Mouse (Mus musculus) c-Kit-positive CD71-positive TER-119-positive erythroid progenitor cells, embryonic 14.5 days (primary cell): ENCODE data around the gene Paqr7.
A peak's percentile ranks its signal among the peaks of the same experiment; 100 is the strongest.

Experiments used
- DNase-seq: peaks from one replicate; pipeline ENCODE4 v3.0.0-alpha.2; 2013; ENCODE audit warnings: low spot score

Paqr7 gene

DNA sequence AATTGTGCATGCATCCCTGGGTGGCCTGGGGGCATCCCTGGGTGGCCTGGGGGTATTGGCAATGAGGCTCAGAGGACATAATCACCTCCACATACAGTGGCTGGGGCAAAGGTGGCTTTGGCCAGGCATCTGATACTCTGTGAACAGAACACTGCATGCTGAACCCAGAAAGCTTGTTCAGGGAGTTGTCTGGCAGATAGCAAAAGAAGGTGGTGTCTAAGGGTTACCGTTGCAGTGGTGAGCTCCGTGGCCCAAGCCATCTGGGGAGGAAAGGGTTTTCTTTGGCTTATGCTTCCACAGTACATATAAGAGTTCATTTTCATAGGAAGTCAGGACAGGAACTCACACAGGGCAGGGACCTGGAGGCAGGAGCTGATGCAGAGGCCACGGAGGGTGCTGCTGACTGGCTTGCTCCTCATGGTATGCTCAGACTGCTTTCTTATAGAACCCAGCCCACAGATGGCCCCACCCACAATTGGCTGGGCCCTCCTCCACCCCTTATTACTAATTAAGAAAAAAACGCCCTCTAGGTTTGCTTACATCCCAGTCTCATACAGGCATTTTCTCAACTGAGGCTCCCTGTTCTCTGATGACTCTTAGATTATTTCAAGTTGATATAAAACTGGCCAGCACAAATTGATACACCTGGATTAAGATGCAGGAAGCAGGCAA, 7.3 kb downstream of the Paqr7 start:
- no peak for DNase-seq

DNA sequence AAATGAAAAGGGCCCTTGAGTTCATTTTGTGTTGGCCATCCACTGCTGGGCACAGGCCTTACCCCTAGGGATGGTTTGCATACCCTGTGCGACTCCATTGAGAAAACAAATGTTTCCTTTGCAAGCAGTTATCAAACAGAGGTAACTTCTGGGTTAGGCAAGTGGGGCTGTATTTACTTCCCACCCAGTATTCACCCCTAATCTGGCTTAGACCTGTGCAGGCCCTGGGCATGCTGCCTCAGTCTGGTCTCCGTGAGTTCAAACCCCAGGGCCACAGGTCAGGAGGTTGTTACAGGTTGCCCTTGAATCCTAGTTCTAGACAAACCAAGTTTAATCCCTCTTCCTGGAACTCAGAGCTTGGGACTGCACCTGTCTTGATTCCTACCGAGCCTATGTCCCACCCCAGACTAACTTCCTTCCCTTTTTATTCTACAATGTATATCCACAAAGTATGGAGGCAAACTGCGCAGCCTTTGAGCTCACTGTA, 8.8 kb downstream of the Paqr7 start:
- no peak for DNase-seq

DNA sequence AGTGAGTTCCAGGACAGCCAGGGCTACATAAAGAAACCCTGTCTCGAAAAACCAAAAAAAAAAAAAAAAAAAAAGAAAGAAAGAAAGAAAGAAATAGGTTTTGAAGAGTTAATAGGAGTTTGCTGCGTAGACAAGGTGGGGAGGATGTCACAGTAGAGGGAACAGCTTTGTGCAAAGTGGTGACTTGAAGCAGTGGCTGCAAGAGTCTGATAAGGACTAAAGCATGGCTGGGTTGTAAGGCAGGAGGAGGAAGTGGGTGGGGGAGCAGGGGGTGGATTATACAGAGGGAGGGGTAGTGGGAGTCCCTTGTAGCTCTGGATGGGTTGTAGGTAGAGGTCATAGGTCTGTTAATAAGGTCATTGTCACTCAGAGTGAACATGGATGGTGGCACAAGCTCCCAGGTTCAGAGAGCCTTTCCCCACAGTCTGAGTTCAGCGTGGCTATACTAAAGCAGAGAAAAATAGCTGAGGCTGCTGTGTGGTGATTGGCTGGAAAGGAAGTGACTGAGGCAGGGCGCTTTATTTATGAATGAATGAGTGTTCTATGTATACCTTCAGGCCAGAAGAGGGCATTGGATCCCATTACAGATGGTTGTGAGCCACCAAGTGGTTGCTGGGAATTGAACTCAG, 9.6 kb downstream of the Paqr7 start:
- peak; percentile 58 for DNase-seq

DNA sequence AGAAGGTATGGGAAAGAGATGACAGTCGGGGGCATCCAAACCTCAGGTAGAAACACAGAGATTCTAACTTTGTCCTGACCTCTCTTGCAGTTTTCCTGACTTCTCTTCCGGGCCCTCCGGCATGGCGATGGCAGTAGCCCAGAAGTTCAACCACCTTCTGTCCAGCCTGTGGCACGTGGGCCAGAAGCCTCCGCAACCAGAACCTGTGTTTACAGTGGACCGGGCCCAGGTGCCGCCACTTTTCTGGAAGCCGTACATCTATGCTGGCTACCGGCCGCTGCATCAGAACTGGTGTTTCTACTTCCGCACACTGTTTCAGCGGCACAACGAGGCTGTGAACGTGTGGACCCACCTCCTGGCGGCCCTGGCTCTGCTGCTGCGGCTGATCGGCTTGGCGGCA, 10.2 kb downstream of the Paqr7 start:
- DNase-seq, result no peak

DNA sequence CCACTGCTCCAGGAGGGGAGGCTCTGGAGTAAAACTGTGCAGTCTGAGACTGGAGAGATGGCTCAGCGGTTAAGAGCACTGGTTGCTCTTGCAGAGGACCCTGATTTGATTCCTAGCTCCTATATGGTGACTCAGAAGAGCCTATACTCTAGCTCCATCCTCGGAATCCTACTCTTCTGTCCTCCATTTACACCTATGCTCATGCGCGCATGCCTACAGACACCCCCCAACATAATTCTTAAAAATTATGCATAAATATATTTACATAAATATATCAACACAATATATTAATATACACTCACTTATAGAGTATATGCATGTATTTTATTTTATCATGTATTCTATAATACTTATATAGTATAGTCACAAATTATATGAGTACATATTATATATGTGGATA, 13.9 kb downstream of the Paqr7 start:
- no peak for DNase-seq

DNA sequence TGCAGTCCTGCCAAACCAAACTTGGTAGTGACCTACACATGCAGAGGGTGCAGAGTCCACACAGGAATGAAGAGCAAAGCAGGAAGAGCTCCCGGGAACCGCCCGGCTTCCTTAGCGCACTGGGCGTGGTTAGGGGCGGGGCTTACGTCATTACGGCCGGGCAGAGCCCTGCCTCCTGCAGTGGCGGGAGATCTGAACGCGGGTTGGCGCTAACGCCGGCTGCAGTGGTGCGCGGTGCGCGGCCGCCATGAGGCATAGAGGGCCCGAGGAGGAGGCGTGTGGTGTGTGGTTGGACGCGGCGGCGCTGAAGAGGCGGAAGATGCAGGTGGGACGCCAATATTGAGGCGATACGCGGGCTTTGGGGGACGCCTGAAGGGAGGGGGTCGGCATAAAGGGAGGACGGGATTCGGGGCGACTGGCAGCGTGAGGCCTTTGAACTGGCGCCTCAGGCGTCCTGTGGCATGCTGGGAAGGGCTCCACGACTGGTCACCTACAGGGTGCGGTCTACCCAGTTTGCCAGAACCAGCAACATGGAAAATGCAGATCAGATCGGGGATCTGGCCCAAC, 14.4 kb downstream of the Paqr7 start, which contains the start of gene Aunip:
TSS of gene Aunip (plus strand) at position 155 of the 567 bp plus-strand sequence.
- peak; percentile 90 for DNase-seq

DNA sequence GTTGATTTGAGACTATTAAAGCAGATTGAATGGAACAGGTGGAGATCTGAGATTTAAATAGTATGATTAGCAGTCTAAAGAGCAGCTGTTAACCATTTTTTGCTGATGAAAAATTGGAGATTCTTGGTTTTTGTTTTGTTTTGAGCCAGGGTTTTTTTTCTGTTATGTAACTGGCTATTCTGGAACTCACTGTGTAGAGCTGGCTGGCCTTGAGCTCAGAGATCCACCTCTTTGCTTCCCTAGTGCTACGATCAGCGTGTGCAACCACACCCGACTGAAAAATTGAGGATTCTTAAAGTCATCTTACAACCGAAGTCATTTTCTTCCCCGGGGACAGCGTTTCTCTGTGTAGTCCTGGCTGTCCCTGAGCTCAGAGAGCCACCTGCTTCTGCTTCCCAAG, 15.2 kb downstream of the Paqr7 start:
- no peak for DNase-seq

DNA sequence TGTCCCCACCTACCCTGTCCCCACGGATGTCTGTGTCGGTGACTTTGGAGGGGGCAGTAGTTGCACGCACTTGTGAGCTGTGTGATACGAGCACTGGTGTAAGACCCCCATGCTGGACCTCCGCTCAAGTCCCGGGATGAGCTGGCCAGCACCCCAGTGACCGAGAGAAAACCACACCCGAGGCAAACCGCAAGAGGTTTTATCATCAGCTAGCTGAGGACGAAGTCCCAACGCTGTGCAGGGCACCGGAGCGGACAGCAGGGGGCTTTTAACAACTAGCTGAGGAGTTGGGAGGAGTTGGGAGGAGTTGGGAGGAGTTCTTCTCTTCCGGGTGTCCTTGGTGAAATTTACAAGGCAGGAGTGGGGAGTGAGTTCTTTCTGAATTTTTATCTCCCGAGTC, 16.3 kb downstream of the Paqr7 start:
- DNase-seq, result no peak

DNA sequence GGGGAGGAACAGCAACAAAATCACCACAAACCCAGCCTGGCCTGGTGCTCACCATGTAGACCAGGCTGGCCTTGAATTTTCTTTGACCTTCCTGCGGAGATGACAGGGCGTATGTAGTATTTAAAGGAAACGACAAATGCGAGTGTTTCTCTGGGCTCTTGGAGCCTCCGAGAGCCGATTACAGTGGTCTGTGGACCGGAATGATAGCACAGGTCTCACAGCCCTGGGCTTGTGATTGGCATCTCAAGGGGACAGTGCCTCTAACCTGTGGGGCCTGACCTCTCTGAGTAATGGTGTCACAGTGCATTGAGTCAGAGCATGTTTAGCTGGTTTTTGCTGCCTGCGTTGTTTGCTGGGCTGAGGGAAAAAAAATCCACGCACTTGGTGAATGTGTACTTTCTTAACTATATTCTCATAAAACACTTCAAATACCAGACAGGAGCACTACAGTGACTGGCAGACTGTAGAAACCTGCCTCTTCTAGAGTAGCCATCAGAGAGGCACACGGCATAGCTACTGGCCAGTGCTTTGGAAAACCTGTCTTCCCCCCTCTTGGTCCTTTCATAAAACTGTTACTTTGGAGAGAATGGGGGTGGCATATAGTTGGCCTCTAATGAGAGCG, 17.9 kb downstream of the Paqr7 start:
- DNase-seq, result no peak

DNA sequence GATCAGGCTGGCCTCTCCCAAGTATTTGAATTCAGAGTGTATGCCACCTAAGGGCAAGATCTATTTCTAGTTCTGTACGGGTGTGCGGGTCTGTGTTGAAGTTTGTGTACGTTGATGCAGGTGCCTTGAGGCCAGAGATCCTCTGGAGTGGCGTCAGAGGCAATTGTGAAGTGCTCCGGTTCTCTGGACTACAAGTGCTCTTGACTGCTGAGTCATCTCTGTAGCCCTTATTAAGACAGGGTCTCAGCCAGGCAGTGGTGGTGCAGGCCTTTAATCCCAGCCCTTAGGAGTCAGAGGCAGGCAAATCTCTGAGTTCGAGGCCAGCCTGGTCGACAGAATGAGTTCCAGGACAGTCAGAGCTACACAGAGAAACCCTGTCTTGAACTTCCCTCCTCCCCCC, 19.1 kb downstream of the Paqr7 start:
- no peak for DNase-seq

DNA sequence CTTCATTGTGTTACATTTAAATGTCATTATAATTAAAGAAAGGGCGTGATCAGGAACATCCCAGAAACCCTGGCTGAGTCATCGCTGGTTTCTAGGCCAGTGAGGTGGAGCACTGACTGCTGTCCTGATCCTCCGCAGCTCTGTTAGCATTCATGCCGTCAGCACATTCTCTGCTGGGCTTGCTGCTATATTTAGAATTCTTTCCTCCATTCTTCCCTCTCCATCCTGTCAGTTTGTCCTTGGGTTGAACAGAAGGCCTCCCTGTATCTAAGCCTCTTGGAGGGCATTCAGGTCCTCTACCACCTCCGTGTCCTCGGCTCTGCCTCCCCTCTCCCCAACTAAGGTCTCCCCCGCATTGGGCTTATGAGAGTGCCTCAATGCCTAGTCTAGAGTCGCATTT, 20.5 kb downstream of the Paqr7 start:
- DNase-seq, result no peak

DNA sequence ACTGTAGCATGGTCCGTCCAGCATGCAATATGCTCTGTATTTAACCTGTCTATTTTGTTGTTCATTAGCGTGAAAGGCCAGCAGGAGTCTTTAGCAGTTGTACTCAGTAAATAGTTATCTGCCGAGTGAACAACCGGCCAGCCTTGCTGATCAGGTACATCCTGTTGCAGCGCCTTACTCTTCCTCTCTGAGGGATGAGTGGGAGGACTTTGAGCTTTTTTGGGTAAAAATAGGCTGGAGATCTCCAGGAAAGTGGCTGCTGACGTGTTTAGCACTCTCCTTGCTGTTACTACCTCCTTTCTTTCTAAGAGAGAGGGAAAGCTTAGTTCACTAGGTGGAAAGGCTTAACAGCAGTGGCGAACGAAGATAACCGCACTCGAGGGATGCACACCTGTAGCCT, 21.2 kb downstream of the Paqr7 start:
- DNase-seq, result no peak

DNA sequence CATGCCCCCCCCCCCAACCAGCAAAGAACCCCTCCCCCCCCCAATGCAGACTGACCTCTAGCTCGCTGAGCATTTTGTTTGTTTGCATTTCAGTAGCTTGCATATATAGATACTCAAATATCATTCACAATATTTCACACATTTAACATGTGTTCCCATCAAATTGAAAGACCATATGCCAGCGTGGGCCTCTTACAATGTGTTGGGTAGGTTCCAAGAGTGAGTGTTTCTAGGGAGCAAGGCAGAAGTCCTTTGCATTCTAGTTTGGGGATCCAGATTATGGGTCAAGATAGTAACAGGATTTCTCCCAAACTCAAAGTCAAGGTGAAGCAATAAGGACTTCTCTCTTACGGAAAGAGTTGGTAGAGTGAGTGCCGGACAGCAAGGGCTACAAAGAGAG, 22.0 kb downstream of the Paqr7 start:
- no peak for DNase-seq

DNA sequence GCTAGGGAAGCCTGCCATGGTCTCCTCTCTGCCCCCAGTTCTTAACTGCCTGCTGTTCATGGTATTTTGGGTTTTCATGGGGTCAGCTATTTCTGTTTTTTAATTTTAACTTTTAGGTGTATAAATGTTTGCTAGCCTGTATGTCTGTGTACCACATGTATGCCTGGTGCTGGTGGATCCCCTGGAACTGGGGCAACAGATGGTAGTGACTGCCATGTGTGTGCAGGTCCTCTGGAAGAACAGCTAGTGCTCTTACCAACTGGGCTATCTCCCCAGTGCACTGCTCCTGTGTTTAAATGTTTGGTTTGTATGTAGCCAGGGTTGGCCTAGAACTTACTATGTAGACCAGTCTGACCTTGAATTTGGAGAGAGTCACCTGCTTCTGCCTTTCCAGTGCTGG, 22.8 kb downstream of the Paqr7 start:
- DNase-seq, result no peak

DNA sequence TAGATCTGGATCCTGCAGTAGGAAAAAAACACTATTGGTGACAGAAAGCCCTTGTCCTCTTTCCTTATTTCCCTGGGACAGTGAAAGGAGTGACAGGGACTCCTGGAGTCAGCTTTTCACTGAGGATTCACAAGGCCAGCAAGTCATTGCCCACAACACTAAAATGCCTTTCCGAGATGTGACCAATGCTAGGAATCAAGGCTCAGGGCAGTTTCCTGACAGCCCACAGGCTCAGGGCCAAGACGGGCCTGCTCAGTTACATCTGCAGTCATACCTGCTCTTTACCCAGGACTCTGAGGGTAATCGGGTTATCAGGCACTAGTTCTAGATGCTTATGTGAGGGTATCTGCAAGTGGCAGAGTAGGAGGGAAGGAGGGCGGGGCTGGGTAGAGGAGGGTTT, 26.9 kb downstream of the Paqr7 start:
- no peak for DNase-seq

DNA sequence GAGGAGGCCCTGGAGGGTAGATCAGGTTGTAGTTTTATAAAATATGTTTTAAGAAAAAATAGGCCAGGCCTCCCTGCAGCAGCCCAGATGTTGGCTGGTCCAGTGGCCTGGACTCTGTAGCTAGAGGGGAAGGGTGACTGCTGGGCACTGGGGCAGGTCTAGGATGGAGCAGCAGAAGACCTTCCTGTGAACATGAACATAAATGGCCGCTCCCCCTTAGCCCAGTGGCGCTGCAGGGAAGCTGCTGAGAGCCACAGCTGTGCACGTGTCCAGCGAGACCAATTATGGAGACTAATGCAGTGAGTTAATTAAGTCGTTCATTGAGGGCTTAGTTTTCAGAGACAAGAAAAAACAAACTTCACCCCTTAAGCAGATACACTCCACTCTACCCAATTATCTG, 29.3 kb downstream of the Paqr7 start:
- no peak for DNase-seq

DNA sequence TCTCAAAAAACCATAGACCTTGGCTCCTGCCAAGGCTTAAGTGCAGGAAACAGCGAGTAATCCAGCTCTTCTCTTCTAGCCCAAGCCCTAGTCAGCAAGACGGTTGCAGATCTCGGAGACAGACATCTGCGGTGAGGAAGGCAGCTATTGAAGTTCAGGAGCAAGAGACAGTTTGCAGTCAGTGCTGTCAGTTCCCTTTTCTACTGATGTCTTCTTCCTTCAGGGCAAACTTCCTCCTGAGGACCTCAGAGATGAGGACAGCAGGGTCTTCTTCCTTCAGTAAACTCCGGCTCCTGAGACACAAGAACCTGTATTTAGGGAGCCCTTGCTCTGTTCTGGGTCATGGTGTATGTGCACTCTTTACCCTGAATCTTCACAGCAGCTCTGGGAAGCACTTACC, 29.7 kb downstream of the Paqr7 start:
- DNase-seq, result no peak

DNA sequence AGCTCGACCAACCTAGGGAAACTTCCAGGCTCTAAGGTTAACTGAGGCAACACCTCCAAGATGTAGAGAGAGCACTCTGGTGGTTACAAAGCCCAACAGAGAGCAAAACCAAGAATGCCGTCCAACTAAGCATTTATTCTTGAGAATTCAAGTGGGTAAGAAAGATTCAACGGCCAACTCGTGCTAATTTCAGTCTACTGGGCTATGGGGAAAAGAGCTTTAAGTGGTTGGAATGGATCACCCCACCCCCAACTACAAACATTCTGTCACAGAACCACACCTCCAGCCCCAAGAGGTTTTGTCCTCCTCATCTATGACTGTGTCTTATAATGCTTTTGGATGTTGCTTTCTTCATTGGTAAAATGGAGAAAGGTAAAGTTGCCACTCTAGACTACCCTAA, 36.4 kb downstream of the Paqr7 start:
- no peak for DNase-seq

DNA sequence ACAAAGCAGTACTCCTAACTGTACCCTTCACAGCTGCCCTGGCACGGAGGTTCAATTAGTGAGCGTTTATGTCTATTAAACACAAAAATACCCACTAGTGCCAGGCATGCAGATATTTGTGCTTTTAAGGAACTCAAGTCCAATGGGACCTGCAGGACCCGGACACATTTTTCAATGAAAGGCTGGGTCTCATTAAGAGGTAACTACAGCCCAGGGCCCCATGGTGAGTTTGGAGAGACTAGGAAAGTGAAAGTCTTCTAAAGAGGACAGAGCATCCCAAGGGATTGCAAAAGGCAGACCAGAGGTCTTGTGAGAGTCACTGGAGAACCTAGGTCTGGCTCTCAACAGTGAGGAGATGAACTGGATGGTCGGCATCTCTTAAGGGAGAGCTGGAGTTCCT, 36.9 kb downstream of the Paqr7 start:
- DNase-seq, result no peak

DNA sequence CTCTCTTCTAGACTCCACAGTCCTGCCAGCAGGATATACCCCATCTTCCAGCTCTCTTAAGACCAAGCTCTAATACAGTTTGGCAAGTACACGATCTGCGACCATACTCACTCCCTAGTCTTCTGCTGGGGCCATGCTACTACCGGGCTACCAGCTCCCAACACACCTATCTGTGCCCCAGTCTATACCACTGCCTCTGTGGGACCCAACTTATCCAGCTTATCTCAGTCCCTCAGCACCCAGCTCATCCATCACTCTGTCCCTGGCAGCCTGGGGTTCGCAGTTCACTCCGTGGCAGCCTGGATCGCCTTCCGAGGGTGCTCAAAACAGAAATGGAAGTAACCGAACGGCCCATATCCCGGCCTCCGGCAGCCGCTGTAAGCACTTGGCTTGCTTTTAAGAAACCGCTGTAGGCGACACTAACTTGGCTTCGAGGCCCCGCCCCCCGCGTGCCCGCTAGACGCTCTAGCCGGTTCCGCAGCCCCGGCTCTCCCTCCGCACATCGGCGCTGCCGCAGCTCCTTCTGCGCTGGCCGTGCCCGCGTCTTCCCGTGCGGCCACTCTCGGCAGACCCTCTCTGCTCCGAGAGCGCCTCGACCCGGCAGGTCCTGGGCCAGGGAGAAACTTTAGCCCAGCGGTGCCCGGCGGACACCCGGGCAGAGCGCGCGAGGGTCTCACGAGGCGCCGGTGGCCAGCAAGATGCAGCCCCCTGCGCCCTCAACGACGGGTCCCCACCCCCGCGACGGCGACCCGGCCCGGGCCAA, 37.8 kb downstream of the Paqr7 start:
- peak; percentile 60 for DNase-seq

DNA sequence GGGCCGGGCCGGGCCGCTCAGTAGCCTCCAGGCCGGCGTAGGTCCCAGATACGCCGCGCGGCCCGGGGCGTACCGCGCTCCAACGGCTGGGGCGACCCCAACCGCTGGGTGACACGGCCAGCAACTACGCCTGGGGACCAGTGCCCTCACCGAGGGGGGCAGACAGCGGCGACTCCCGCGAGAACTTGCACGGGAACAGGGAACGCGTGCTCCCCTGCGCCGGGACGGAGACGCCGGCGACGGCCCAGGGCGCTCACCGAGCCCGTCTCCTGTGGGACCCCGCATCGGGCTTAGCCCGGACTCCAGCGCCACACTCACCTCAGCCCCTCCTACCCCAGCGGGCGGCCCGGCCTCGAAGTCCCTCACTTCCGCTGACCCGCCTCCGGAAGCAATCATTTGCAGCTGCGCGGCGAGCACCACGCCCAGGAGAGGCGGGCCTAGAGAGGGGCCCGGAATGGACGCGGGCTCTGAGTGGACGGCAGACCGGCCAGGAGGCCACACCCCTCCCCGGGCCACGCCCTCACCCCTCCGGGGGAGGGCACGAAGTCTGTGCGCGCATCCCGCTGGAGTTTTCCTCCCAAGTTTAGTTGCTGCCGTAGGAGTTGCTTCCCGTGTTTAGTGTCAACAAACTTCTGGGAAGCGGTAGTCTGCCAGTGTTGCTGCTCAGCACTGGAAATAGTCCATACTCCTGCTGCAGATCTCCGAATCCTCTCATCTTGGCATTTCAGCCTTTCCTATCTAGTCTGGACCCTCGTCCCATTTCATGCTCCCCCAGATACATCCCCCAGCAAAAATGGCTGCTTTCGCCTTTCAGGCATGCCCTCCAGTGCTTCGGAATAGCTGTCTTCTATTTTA, 38.7 kb downstream of the Paqr7 start, which contains the start of gene Mtfr1l:
TSS of gene Mtfr1l (minus strand) at position 456 of the 855 bp plus-strand sequence.
- DNase-seq, result peak; percentile 90
